Mouse (Mus musculus) forebrain, embryonic 12.5 days (tissue): ENCODE data around the gene Tnr. TPM values are rescaled to one million over a fixed set of nuclear protein-coding genes. Genes with fewer than 3 reads are reported as not detected.

ENCODE experiments used
- ATAC-seq: fragments of 200-750 bp; cut with Nextera tagmentation; 2 replicates; pipeline ENCODE4 v1.8.0; 2017; ENCODE audit warnings: moderate TSS enrichment; ENCODE audit not compliant: low FRiP score
- H3K27ac ChIP-seq: fragments of 300-500 bp; sonication (generic); 2 replicates; pipeline ENCODE4 v1.5.1; 2016; ENCODE audit warnings: mild to moderate bottlenecking
- H3K27me3 ChIP-seq: fragments of 300-500 bp; sonication (generic); 2 replicates; pipeline ENCODE4 v1.6.1; 2016; ENCODE audit warnings: mild to moderate bottlenecking
- H3K36me3 ChIP-seq: fragments of 300-500 bp; sonication (generic); replicated peaks from 2 replicates; pipeline ENCODE4 v1.6.1; 2016; ENCODE audit warnings: mild to moderate bottlenecking
- H3K4me1 ChIP-seq: fragments of 300-500 bp; sonication (generic); 2 replicates; pipeline ENCODE4 v1.6.1; 2016
- H3K4me2 ChIP-seq: fragments of 300-500 bp; sonication (generic); 2 replicates; pipeline ENCODE4 v1.6.1; 2016; ENCODE audit warnings: mild to moderate bottlenecking, moderate library complexity
- H3K4me3 ChIP-seq: fragments of 300-500 bp; sonication (generic); replicated peaks from 2 replicates; pipeline ENCODE4 v1.5.1; 2016; ENCODE audit warnings: mild to moderate bottlenecking
- H3K9ac ChIP-seq: fragments of 300-500 bp; sonication (generic); 2 replicates; pipeline ENCODE4 v1.6.1; 2016; ENCODE audit warnings: mild to moderate bottlenecking
- H3K9me3 ChIP-seq: fragments of 300-500 bp; sonication (generic); 2 replicates; pipeline ENCODE4 v1.6.1; 2016
- WGBS: fragments of 180-500 bp; shearing (Covaris S2); methylation state at CpG from one replicate; pipeline ENCODE4 v1.1.7; 2016; 5-methylcytosine and 5-hydroxymethylcytosine counted together
- polyA plus RNA-seq: library from polyadenylated mRNA; unstranded; fragments of >200 nt; fragmentation: Nextera tagmentation; extraction: Ambion mirVana; gene quantifications from 2 replicates; pipeline ENCODE4 v1.2.1, GENCODE M21; 2016

The Tnr gene
- polyA plus RNA-seq, 1 experiment from 2014 or later, result 0.75 TPM

GRCm38 (mm10) chr1:159743744-159744253 is 220.2 kb downstream of the Tnr start:
- no peak overlapping the region for H3K9ac ChIP-seq
- no peak overlapping the region for H3K27ac ChIP-seq
- H3K27me3 ChIP-seq, result no peaks in the 10 kb centered on the region
- H3K4me1 ChIP-seq, result peaks cover 13% of the 10 kb centered on the region; the same call in 1 of the 2 replicates
- H3K4me2 ChIP-seq, result no peak overlapping the region
- H3K9me3 ChIP-seq, result no peaks in the 10 kb centered on the region
- no peak for ATAC-seq
- no peak overlapping the region for H3K4me3 ChIP-seq
- no peaks in the 10 kb centered on the region for H3K36me3 ChIP-seq
- WGBS, result 88% methylated on average over 2 of the region's 2 CpGs

- ATAC-seq, result no peak
- H3K9me3 ChIP-seq, result no peaks in the 10 kb centered on the region
- H3K36me3 ChIP-seq, result no peaks in the 10 kb centered on the region
- H3K4me1 ChIP-seq, result peaks cover 13% of the 10 kb centered on the region; the same call in 1 of the 2 replicates
- H3K27ac ChIP-seq, result no peak overlapping the region
- no peaks in the 10 kb centered on the region for H3K27me3 ChIP-seq
- WGBS, result 91% methylated on average over 2 of the region's 2 CpGs
- H3K4me3 ChIP-seq, result no peak overlapping the region
- H3K4me2 ChIP-seq, result no peak overlapping the region
- H3K9ac ChIP-seq, result no peak overlapping the region
These were observed 221.7 kb downstream of the Tnr start for GRCm38 (mm10) chr1:159745311-159745710.

GRCm38 (mm10) chr1:159747969-159748368 is 224.4 kb downstream of the Tnr start:
- Histone ChIP-seq H3K4me2 (no peak overlapping the region), H3K36me3 (no peaks in the 10 kb centered on the region), H3K27ac (no peak overlapping the region), H3K4me3 (no peak overlapping the region), H3K9me3 (no peaks in the 10 kb centered on the region), H3K27me3 (no peaks in the 10 kb centered on the region), H3K9ac (no peak overlapping the region), H3K4me1 (peaks cover 3% of the 10 kb centered on the region; the same call in 1 of the 2 replicates)
- no peak for ATAC-seq
- 78% methylated on average over 7 of the region's 7 CpGs for WGBS

GRCm38 (mm10) chr1:159750411-159750810 is 226.8 kb downstream of the Tnr start:
- Histone ChIP-seq H3K9ac (no peak overlapping the region), H3K4me1 (peaks cover 3% of the 10 kb centered on the region; the same call in 1 of the 2 replicates), H3K9me3 (no peaks in the 10 kb centered on the region), H3K36me3 (no peaks in the 10 kb centered on the region), H3K27ac (no peak overlapping the region), H3K27me3 (no peaks in the 10 kb centered on the region), H3K4me3 (no peak overlapping the region), H3K4me2 (no peak overlapping the region)
- 75% methylated on average over 5 of the region's 5 CpGs for WGBS
- no peak for ATAC-seq

DNA sequence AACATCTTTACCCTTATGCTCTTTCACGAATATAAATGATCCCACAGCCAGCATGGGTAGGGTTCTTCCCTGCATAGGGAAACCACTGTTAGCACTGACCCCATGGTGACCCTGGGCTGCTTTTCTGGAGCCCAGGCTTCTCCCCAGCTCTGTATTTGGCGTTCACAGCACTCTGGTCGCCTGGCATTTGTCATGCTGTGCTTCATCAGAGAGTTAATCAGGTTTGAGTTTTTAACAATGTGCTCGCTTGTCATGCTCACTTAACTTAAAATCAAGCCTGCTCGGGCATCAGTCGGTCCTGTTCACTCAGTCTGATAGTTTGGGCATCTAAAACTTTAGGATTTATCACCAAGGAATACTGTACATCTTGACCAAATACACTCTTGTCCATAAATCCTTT is 227.3 kb downstream of the Tnr start:
- WGBS, result 22% methylated on average over 6 of the region's 6 CpGs
- Histone ChIP-seq H3K9ac (no peak overlapping the region), H3K4me2 (no peak overlapping the region), H3K36me3 (no peaks in the 10 kb centered on the region), H3K4me1 (peaks cover 3% of the 10 kb centered on the region; the same call in 1 of the 2 replicates), H3K27me3 (no peaks in the 10 kb centered on the region), H3K4me3 (no peak overlapping the region), H3K27ac (no peak overlapping the region), H3K9me3 (no peaks in the 10 kb centered on the region)
- no peak for ATAC-seq

DNA sequence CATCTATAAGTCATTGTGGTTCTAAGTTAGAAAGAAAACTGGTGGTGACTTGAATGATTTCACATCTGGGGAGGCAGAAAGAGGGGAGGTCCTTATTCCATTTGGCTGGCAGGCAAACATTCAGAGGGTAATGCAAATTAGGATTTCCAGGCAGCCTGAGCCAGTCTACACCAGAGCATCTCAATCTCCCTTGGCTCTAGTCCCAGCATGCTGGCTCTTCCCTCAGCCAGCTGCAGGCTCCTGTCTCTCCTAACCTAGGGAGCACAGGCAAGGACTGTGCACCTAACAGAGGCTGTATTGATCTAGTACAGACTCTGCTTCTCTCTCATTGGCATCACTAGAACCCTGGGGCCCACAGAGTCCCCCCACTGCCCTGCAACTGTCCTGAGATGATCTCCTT is 237.4 kb downstream of the Tnr start:
- H3K27ac ChIP-seq, result no peak overlapping the region
- no peaks in the 10 kb centered on the region for H3K27me3 ChIP-seq
- no peak overlapping the region for H3K9ac ChIP-seq
- 0 out of 2 replicates have a peak, but pooled peaks cover 3% of the 10 kb centered on the region for H3K4me1 ChIP-seq
- H3K4me2 ChIP-seq, result no peak overlapping the region
- no peak overlapping the region for H3K4me3 ChIP-seq
- H3K9me3 ChIP-seq, result no peaks in the 10 kb centered on the region
- no peaks in the 10 kb centered on the region for H3K36me3 ChIP-seq
- ATAC-seq, result no peak

- peak; percentile 55; the same call in 1 of the 2 replicates for ATAC-seq
- H3K36me3 ChIP-seq, result no peaks in the 10 kb centered on the region
- WGBS, result 45% methylated on average over 2 of the region's 2 CpGs
- no peaks in the 10 kb centered on the region for H3K27me3 ChIP-seq
- H3K4me3 ChIP-seq, result no peak overlapping the region
- H3K4me2 ChIP-seq, result no peak overlapping the region
- no peak overlapping the region for H3K27ac ChIP-seq
- H3K4me1 ChIP-seq, result 0 out of 2 replicates have a peak, but pooled peaks cover 3% of the 10 kb centered on the region
- H3K9me3 ChIP-seq, result no peaks in the 10 kb centered on the region
- H3K9ac ChIP-seq, result no peak overlapping the region
These were observed 240.3 kb downstream of the Tnr start for GRCm38 (mm10) chr1:159763901-159764300.

DNA sequence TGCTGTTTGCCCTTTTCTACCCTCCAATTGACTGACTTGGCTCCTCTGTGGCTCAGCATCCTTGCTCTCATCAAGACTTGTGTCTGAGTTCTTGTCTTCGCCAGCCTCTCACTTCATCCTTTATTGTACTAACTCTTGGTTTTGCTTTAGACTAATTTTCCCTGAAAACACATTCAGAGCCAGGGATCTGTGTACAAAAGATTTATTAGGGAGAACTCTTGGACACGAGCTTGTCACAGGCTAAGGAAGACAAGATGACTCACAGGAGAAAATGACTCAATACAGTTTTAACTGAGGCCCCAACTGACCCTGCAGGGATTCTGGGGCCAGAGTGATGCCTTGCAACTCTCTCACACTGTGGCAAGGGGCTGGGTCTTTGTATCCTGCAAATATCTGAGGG is 241.3 kb downstream of the Tnr start:
- Histone ChIP-seq H3K4me1 (peaks cover 4% of the 10 kb centered on the region; the same call in 1 of the 2 replicates), H3K27me3 (no peaks in the 10 kb centered on the region), H3K9me3 (no peaks in the 10 kb centered on the region), H3K9ac (no peak overlapping the region), H3K4me2 (no peak overlapping the region), H3K36me3 (no peaks in the 10 kb centered on the region), H3K4me3 (no peak overlapping the region), H3K27ac (no peak overlapping the region)
- ATAC-seq, result no peak
- WGBS, result 73% methylated on average over 2 of the region's 2 CpGs

DNA sequence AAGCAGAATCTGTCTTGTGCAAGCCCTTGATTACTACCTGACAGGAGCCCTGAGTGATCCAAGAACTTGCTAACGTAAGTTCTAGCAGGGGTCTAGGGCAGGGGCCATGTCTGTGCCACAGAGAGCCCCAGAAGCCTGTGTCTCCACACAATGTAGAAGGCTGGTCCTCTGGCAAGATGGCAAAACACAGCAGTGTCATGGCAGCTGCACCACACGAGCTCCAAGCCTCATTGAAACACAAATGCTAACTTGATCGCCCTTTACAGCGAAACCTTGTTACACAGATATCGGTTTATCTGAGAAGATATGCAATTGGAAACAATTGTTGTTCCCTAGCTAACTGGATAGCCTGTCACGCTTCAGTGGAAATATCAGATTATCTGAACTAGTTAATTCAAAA is 246.4 kb downstream of the Tnr start:
- Histone ChIP-seq H3K4me1 (peaks cover 3% of the 10 kb centered on the region; the same call in 1 of the 2 replicates), H3K9me3 (no peaks in the 10 kb centered on the region), H3K4me2 (no peak overlapping the region), H3K4me3 (no peak overlapping the region), H3K27me3 (no peaks in the 10 kb centered on the region), H3K9ac (no peak overlapping the region), H3K27ac (no peak overlapping the region), H3K36me3 (no peaks in the 10 kb centered on the region)
- 66% methylated on average over 6 of the region's 6 CpGs for WGBS
- no peak for ATAC-seq

GRCm38 (mm10) chr1:159773671-159774070 is 250.1 kb downstream of the Tnr start:
- Histone ChIP-seq H3K9ac (no peak overlapping the region), H3K27me3 (no peaks in the 10 kb centered on the region), H3K4me3 (no peak overlapping the region), H3K4me2 (no peak overlapping the region), H3K27ac (no peak overlapping the region), H3K4me1 (peaks cover 9% of the 10 kb centered on the region; the same call in 1 of the 2 replicates), H3K9me3 (no peaks in the 10 kb centered on the region), H3K36me3 (no peaks in the 10 kb centered on the region)
- no peak for ATAC-seq
- 83% methylated on average over 12 of the region's 12 CpGs for WGBS

DNA sequence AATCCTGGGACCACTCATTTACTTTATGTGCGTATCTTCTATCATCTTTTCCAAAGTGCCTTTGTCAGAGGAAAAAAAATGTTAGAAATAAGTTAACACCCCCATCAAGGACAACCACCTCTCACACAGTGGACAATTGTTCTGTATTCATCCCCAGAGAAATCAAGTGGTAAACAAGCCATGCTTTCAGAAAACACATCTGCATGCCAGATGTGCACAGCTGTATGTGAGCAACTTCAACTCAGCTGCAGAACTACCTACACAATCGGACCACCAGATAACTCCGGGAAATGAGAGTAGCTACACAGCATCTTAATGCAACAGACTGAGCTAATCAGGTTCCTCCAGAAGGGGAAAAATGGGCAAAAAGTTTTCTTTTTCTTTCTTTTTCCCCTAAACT is 251.6 kb downstream of the Tnr start:
- ATAC-seq, result no peak
- Histone ChIP-seq H3K9ac (no peak overlapping the region), H3K36me3 (no peaks in the 10 kb centered on the region), H3K4me1 (peaks cover 6% of the 10 kb centered on the region; the same call in 1 of the 2 replicates), H3K4me2 (no peak overlapping the region), H3K27me3 (no peaks in the 10 kb centered on the region), H3K4me3 (no peak overlapping the region), H3K27ac (no peak overlapping the region), H3K9me3 (no peaks in the 10 kb centered on the region)
- WGBS, result 72% methylated on average over 3 of the region's 3 CpGs

DNA sequence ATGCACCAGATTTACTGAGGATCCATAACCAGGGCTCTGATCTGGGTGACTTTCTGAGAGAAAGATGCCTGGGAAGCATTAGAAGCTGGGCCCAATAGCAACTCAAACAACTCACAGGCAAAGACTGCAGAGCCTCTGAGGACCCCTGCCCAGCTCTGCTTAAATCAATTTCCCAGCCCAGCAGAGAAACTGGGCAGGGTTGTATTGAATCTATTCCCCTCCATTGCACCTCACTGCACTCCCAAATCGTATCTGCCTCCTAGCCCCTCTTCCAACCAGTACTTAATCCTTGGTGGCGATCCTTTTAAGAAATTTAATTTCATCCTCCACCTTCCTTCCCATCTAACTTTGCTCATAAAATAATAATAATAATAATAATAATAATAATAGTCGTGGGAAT is 253.5 kb downstream of the Tnr start:
- no peak for ATAC-seq
- WGBS, result 34% methylated on average over 3 of the region's 3 CpGs
- H3K27ac ChIP-seq, result no peak overlapping the region
- H3K4me2 ChIP-seq, result no peak overlapping the region
- H3K4me3 ChIP-seq, result no peak overlapping the region
- no peak overlapping the region for H3K9ac ChIP-seq
- H3K36me3 ChIP-seq, result no peaks in the 10 kb centered on the region
- no peaks in the 10 kb centered on the region for H3K9me3 ChIP-seq
- no peaks in the 10 kb centered on the region for H3K27me3 ChIP-seq
- H3K4me1 ChIP-seq, result 0 out of 2 replicates have a peak, but pooled peaks cover 6% of the 10 kb centered on the region

GRCm38 (mm10) chr1:159779424-159779823 is 255.9 kb downstream of the Tnr start:
- no peak for ATAC-seq
- Histone ChIP-seq H3K36me3 (no peaks in the 10 kb centered on the region), H3K27me3 (no peaks in the 10 kb centered on the region), H3K4me1 (0 out of 2 replicates have a peak, but pooled peaks cover 6% of the 10 kb centered on the region), H3K4me3 (no peak overlapping the region), H3K9ac (no peak overlapping the region), H3K4me2 (no peak overlapping the region), H3K27ac (no peak overlapping the region), H3K9me3 (no peaks in the 10 kb centered on the region)
- WGBS, result 91% methylated on average over 3 of the region's 3 CpGs
